Mouse (Mus musculus): ENCODE data around the gene Gm3453.
"Not testable (repeated sequence)": the region's sequence is repeated elsewhere in the genome, so short reads cannot be mapped to it uniquely, and the experiment has no call there.

Gm3453 gene

DNA sequence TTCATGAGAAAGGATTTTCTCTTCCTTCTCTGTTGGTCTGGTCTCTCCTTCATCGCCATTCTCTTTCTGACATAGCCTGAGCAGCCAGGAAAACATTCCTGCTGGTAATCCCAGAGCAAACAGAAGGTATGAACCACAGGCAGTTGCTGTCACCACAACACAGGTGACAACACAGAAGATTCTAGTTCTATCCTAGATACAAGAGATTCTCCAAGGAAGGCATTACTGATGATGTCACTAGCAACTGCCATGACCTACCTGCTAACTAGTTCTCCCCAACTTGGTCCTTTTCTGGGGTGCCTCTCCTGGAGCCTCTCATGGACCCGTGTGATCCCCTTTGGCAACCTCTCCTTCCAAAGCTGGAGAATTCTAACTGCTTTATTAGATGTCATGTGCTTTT is at the start of gene Gm3453:
Gene Gm3453 (minus strand): TSS at position 101 of the 400 bp plus-strand sequence.
- DNase-seq (ENCODE audit: low spot score) = not testable (repeated sequence)

DNA sequence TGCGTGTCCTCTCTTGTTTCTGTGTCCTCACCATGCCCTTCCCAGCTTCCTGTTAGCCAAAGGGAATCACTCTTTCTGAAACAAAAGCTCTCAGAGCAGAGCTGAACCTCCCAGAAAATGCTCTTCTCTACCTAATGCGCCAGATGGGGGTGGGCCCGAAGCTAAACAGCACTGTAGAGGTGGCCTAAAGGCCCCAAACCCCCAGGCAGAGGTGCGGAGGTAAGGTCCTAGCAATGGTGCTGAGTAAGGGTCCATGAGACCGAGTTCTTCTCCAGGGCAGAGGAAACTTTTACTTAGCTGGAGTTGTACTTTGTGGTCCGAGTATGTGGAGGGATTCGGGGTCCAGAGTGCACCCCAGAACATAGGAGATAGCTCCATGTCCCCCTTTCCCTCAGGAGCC is 8.2 kb upstream of the Gm3453 start:
- DNase-seq (ENCODE audit: low spot score) = not testable (repeated sequence)

DNA sequence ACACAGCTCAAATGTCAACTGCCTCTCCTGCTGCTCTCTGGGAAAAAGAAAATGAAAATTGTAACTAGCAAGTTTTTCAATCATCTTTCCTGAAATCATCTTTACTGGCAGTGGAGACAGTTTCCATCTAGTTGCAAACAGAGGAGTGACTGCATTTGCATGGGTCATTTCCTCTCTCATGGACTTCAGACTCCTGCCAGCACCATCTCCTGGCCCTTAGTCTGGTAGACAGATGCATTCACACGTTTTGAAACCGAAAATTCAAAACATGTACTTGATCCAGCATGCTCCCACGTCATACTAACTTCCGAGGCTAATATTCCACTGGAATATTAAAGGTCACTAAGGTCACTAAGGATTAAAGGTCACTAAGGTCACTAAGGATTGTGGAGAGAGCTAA is 16.5 kb downstream of the Gm3453 start:
- DNase-seq (ENCODE audit: low spot score) = not testable (repeated sequence)

DNA sequence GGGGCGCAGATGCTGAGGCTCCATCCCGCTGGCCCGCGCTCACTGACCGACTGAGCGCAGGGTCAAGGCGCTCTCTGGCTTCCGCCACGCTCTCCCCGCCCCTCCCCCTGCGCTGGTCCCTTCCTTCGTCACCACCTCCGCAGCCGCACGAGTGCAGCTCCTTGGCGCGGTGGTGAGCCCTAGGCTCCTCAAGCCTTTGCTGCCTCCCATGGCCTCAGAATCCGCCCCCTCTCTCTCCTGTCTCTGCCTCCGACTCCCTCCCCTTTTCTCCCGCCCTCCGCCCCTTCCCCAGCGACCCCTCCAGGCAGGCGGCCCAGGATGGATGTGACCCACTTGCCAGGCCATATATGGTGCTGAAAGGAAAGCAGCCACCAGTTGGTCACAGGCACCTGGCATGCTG is 17.3 kb downstream of the Gm3453 start, which contains the start of gene Gm3248:
Gene Gm3248 (minus strand): TSS at position 111 of the 400 bp plus-strand sequence.
- peak; percentile 44 for DNase-seq (ENCODE audit: low spot score)

DNA sequence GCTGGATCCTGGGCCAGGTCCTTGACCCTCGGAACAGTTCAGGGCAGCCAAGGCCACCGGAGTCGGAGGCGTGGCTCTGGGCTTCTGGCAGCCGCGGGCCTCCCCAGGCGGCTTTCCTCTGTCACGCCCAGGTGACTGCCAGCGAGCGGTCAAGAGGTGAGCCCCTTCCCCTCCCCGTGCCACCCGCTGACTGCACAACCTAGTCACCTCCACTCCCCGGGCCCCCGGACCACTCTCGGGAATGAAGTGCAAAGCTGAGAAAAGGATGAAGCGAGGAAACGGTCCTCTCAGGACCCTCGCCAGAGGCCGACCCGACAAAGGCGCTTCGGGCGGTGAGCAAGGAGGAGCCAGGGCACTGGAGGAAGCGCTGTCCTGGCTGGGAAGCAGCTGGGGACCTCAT is 17.8 kb downstream of the Gm3453 start:
- peak; percentile 6 for DNase-seq (ENCODE audit: low spot score)

DNA sequence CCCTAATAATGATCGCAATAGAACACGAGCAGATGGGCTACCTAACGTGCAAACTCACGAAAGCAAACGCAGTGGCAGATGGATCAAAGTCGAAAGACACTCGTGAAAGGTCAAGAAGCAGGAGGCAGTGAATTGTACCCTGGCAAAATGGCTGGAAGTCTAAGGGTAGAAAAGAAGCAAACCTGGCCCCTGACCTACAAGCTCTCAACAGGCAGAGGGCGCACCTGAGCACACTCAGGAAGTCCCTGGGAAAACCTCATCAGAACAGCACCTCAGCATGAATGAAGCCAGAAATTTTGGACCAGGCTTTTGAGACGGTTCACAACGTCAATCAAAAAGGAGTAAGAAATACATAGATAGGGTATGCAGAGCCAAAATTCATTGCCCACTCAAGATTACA is 18.5 kb downstream of the Gm3453 start:
- DNase-seq (ENCODE audit: low spot score) = not testable (repeated sequence)

DNA sequence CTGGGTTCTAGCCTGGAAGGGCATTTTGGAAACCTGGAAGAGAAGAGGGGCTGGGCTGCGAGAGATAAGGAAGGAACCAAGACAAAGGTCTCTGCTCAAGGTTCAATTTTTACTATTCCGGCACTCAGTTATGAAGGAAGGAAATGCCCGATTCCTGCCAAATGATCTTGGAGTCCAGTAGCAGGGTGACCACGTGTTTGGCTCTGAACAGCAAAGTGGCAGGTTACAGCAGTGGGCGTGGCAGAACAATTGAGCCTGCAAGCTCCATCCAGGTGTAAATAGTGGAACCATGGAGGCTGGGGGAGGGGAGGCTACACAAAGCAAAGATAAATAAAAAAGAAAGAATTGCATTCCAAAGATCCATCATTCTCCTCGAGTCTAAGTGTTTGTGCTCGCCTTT is 55.7 kb downstream of the Gm3453 start:
- not testable (repeated sequence) for DNase-seq (ENCODE audit: low spot score)

Measured in embryo, embryonic 10.5 days (tissue).